Mouse (Mus musculus) left cerebral cortex, adult 2 months (tissue): ENCODE data around the gene Prss48. TPM values are rescaled to one million over a fixed set of nuclear protein-coding genes. Genes with fewer than 3 reads are reported as not detected.
"Not testable (repeated sequence)": the region's sequence is repeated elsewhere in the genome, so short reads cannot be mapped to it uniquely, and the experiment has no call there.

Experiments
- DNase-seq, 2 experiments: peaks; one replicate each; pipeline ENCODE4 v3.0.0; 2021 to 2022; ENCODE audit warnings: low spot score in 2 of 2, mixed read lengths in 1 of 2; ENCODE audit errors: extremely low spot score in 1 of 2
- H3K27ac ChIP-seq: fragments of 200-600 bp; 2 replicates; pipeline ENCODE4 v1.8.1; 2022
- H3K4me3 ChIP-seq: fragments of 200-600 bp; 2 replicates; pipeline ENCODE4 v1.8.1; 2022
- CTCF ChIP-seq: fragments of 200-600 bp; IDR thresholded peaks from 2 replicates; pipeline ENCODE4 v1.8.1; 2022; ENCODE audit warnings: antibody characterized with exemption, mild to moderate bottlenecking, moderate library complexity
- intact Hi-C: fragments of 180-260 bp; cut with DNase I; formaldehyde crosslinking; loops from one replicate; pipeline ENCODE4 v1.15.1; 2025
- total RNA-seq, 2 experiments: library from RNA; stranded (reverse); gene quantifications; 2 replicates each; pipeline ENCODE4 v1.2.3; 2021

Prss48 gene
- total RNA-seq, 2 experiments from 2014 or later: not detected

DNA sequence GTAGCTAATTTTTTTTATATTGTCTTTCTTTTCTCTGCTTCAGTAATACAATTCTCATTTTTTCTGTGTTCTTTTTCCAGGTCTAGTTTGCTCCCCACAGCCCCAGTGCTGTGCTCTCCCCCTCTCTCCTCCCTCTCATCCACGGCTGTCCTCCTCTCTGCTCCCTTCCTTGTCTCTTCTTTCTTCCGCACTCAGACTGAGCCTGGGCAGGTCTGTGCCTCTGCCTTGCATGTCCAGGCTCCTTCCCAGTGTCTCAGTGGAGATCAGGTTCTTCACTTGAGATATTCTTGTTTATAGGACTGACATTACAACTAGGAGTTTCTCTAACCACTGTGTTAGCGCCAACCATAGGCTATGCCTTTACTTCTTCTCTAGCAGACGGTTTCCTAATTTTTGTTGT is 7.6 kb downstream of the Prss48 start:
- Histone ChIP-seq H3K4me3 (no peak overlapping the region), H3K27ac (no peak overlapping the region)
- intact Hi-C loops: no loop called here
- no peak for DNase-seq
- no peak for TF ChIP-seq CTCF

- H3K4me3 ChIP-seq: no peak overlapping the region
- H3K27ac ChIP-seq: no peak overlapping the region
- no peak for TF ChIP-seq CTCF
- intact Hi-C loops: no loop called here
- no peak for DNase-seq
These were observed 8.5 kb downstream of the Prss48 start for GRCm38 (mm10) chr3:85993744-85994143.

DNA sequence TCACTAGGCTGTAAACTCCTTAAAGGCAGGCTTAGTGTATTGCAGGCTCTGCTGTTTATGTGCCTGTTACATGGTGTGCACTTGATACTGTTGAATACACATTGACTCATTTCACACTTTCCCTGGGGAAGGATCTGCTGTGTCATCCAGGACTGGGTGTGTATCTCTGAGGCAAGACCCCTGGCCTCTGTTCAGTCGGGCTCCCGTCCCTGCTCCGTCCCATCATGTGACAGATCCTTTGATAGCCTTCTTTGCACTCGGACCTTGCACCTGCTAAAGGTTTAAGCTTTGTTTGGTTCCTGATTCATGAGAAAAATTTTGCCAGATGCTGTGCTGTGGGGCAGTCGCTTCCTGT is 10.5 kb downstream of the Prss48 start:
- intact Hi-C loops: no loop called here
- no peak for TF ChIP-seq CTCF
- Histone ChIP-seq H3K27ac (no peak overlapping the region), H3K4me3 (no peak overlapping the region)
- no peak for DNase-seq

GRCm38 (mm10) chr3:85991140-85991801 is 11.0 kb downstream of the Prss48 start:
- intact Hi-C loops: no loop called here
- no peak for TF ChIP-seq CTCF

GRCm38 (mm10) chr3:85987225-85987624 is 15.1 kb downstream of the Prss48 start:
- Histone ChIP-seq H3K27ac (no peak overlapping the region), H3K4me3 (no peak overlapping the region)
- TF ChIP-seq CTCF: no peak
- intact Hi-C loops: no loop called here
- DNase-seq: no peak

More at GRCm38 (mm10) chr3:85991140-85991801, 11.0 kb downstream of the Prss48 start:
- no peak for DNase-seq
- Histone ChIP-seq H3K4me3 (no peak overlapping the region), H3K27ac (no peak overlapping the region)

- intact Hi-C loops: no loop called here
- no peak for TF ChIP-seq CTCF
- Histone ChIP-seq H3K27ac (no peak overlapping the region), H3K4me3 (no peak overlapping the region)
- DNase-seq: no peak
These were observed 17.8 kb downstream of the Prss48 start for GRCm38 (mm10) chr3:85984537-85984936.

DNA sequence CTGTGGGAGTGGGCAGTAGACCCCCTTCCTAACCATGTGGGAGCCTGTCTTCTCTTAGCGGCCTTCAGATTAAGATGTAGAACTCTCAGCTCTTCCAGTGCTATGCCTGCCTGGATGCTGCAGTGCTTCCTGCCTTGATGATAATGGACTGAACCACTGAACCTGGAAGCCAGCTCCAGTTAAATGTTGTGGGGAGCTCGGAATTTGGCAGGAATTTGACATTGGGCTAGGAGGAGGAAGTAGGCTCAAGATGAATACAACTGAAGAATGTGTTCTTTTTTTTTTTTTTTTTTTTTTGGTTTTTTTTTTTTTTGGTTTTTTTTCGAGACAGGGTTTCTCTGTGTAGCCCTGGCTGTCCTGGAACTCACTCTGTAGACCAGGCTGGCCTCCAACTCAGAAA is 20.5 kb downstream of the Prss48 start:
- H3K27ac ChIP-seq, intact Hi-C loops, H3K4me3 ChIP-seq, DNase-seq: not testable (repeated sequence)

DNA sequence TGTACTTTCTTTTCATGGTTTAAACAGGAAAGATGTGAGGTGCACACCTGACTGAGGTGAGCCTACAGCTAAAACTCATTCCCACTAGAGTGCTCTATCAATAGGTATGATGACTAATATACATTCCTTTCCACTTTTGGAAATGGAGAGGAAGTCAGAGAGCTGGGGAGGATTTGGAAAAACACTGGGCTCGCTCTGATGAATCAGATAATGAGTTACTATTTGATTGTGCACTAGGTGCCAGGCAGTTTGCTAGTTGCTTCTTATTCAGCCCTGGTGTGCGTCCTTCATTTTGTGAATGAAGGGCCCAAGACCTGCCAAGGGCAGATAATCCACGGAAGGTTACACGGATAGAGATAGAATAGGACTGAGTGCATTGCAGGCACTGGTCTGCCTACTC is 22.3 kb downstream of the Prss48 start:
- H3K4me3 ChIP-seq: no peak overlapping the region
- no peak for DNase-seq
- intact Hi-C loops: no loop called here
- TF ChIP-seq CTCF: no peak
- no peak overlapping the region for H3K27ac ChIP-seq

GRCm38 (mm10) chr3:85974451-85974850 is 27.8 kb downstream of the Prss48 start:
- Histone ChIP-seq H3K27ac (no peak overlapping the region), H3K4me3 (no peak overlapping the region)
- no peak for DNase-seq
- TF ChIP-seq CTCF: no peak
- intact Hi-C loops: no loop called here

DNA sequence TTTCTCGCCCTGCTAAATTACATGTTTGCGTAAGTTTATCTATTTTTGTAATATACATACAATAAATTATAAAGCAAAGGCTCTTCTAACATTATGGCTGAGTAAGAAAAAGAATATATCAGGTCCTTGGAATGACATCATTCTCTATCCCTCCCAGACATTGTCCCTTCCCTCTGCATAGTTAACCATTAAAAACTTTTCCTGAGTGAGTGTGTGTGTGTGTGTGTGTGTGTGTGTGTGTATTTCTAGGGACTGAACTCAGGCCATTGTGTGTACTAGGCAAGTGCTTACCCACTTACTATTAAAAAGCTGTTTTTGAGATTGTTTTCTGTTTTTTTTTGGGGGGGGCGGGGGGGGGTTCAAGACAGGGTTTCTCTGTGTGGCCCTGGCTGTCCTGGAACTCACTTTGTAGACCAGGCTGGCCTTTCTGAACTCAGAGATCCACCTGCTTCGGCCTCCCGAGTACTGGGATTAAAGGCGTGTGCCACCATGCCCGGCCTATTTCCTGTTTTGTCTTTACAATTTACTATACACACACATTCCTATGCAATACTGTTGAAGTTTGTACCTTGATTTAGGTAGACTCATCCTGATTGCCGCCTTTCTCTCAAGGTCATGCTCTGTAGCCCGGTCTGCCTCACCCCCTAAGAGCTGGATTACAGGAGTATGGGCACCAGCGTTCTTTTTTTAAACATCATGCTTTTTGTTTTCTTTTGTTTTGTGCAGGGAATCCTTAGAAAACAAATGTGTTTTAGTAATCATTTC is 28.7 kb downstream of the Prss48 start:
- no peak overlapping the region for H3K27ac ChIP-seq
- no peak for TF ChIP-seq CTCF
- H3K4me3 ChIP-seq: no peak overlapping the region
- DNase-seq: no peak
- intact Hi-C loops: no loop called here

DNA sequence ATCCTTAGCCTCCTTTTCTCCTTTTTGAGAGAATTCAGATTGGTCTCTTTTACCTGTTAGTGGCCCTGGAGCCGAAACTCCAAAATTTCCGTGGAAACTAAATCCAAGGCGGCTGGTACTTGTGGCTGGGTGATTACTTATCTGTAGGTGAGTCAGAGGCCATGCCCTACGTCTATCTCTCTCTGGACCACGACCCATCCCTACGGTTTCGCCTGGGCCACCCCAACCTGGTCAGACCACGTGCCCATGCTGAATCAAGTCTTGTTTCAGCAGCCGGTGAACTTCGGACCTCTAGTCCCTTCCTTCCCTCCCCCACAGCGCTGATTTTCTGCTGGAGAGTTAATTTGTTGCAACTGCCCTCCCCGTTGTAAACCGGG is 30.7 kb downstream of the Prss48 start:
- Histone ChIP-seq H3K4me3 (peak overlapping the region; percentile 58), H3K27ac (peak overlapping the region; percentile 67)
- intact Hi-C loops: no loop called here
- no peak for TF ChIP-seq CTCF
- peak in 1 of 2 experiments; percentile 11 for DNase-seq

- intact Hi-C loops: no loop called here
- TF ChIP-seq CTCF: no peak
- Histone ChIP-seq H3K4me3 (peak within 1 kb of the TSS; percentile 58), H3K27ac (peak within 1 kb of the TSS; percentile 67)
- DNase-seq: peak; percentile 51 to 58
These were observed 31.3 kb downstream of the Prss48 start, which contains the start of gene Sh3d19 for GRCm38 (mm10) chr3:85970742-85971598. TSS of gene Sh3d19 (plus strand) at chr3:85971109.
